Mouse (Mus musculus): Measurements from ENCODE around the gene Mcm3.

The Mcm3 gene
- long read RNA-seq, experiment 1, partial matches to known transcripts = 3 of 8 reads
- long read RNA-seq, experiment 1, other reads (novel, unspliced or antisense) = 1 of 8 reads
- long read RNA-seq, experiment 2, transcript Mcm3-201 (17 exons, 3,031 nt) = major isoform, 9 of 12 reads
- long read RNA-seq, experiment 2, partial matches to known transcripts = 3 of 12 reads
- long read RNA-seq, experiment 2, other reads (novel, unspliced or antisense) = 0 of 12 reads

GRCm38 (mm10) chr1:20819771-20820605 lies at the start of gene Mcm3:
Gene Mcm3, minus strand, starts transcription at chr1:20820312.
- intact Hi-C loops (cut with DNase I) = loop anchor here (10.0 kb wide), 2 partner anchors 255 to 345 kb away; partner anchors contain the start of gene Tram2

- intact Hi-C loops (cut with DNase I) = no loop called here
These were observed 47.9 kb upstream of the Mcm3 start for GRCm38 (mm10) chr1:20868036-20868435.

- intact Hi-C loops (cut with DNase I) = no loop called here
These were observed 47.3 kb upstream of the Mcm3 start for GRCm38 (mm10) chr1:20867241-20867902.

GRCm38 (mm10) chr1:20863452-20864172 lies 43.5 kb upstream of the Mcm3 start:
- intact Hi-C loops (cut with DNase I) = no loop called here

- intact Hi-C loops (cut with DNase I) = no loop called here
These were observed 41.8 kb upstream of the Mcm3 start for GRCm38 (mm10) chr1:20861865-20862264.

GRCm38 (mm10) chr1:20860775-20861174 lies 40.7 kb upstream of the Mcm3 start:
- intact Hi-C loops (cut with DNase I) = no loop called here

- intact Hi-C loops (cut with DNase I) = no loop called here
These were observed 37.1 kb upstream of the Mcm3 start for GRCm38 (mm10) chr1:20856924-20857902.

- intact Hi-C loops (cut with DNase I) = no loop called here
These were observed 19.8 kb upstream of the Mcm3 start for GRCm38 (mm10) chr1:20839911-20840310.

- intact Hi-C loops (cut with DNase I) = no loop called here
These were observed 16.5 kb upstream of the Mcm3 start for GRCm38 (mm10) chr1:20836551-20837125.

GRCm38 (mm10) chr1:20833141-20833511 lies 13.0 kb upstream of the Mcm3 start:
- intact Hi-C loops (cut with DNase I) = loop anchor here (5.0 kb wide), 1 partner anchor 59 kb away; the partner anchor contains the start of gene Paqr8

- intact Hi-C loops (cut with DNase I) = loop anchor here (5.0 kb wide), 1 partner anchor 60 kb away; the partner anchor contains the start of gene Paqr8
These were observed 12.5 kb upstream of the Mcm3 start for GRCm38 (mm10) chr1:20832473-20833140.

GRCm38 (mm10) chr1:20830546-20830945 lies 10.4 kb upstream of the Mcm3 start:
- intact Hi-C loops (cut with DNase I) = loop anchor here (5.0 kb wide), 1 partner anchor 62 kb away; the partner anchor contains the start of gene Paqr8

GRCm38 (mm10) chr1:20828061-20828460 lies 7.9 kb upstream of the Mcm3 start:
- intact Hi-C loops (cut with DNase I) = loop anchor here (10.0 kb wide), 2 partner anchors 247 to 337 kb away; partner anchors contain the start of gene Tram2

GRCm38 (mm10) chr1:20825036-20825435 lies 4.9 kb upstream of the Mcm3 start:
- intact Hi-C loops (cut with DNase I) = loop anchor here (10.0 kb wide), 2 partner anchors 250 to 340 kb away; partner anchors contain the start of gene Tram2

- intact Hi-C loops (cut with DNase I) = loop anchor here (10.0 kb wide), 2 partner anchors 251 to 341 kb away; partner anchors contain the start of gene Tram2
These were observed 3.8 kb upstream of the Mcm3 start for GRCm38 (mm10) chr1:20823906-20824305.

GRCm38 (mm10) chr1:20823471-20823870 lies 3.4 kb upstream of the Mcm3 start:
- intact Hi-C loops (cut with DNase I) = loop anchor here (10.0 kb wide), 2 partner anchors 251 to 341 kb away; partner anchors contain the start of gene Tram2

- intact Hi-C loops (cut with DNase I) = loop anchor here (10.0 kb wide), 2 partner anchors 254 to 344 kb away; partner anchors contain the start of gene Tram2
These were observed 847 bp upstream of the Mcm3 start for GRCm38 (mm10) chr1:20820959-20821358.

- intact Hi-C loops (cut with DNase I) = no loop called here
These were observed 2.5 kb downstream of the Mcm3 start for GRCm38 (mm10) chr1:20817596-20817995.

- intact Hi-C loops (cut with DNase I) = no loop called here
These were observed 2.9 kb downstream of the Mcm3 start for GRCm38 (mm10) chr1:20817172-20817571.

All from adrenal gland (tissue).